Mouse (Mus musculus) adrenal gland, adult 2 months (tissue): Measurements from ENCODE around the gene Ppy. TPM values are rescaled to one million over a fixed set of nuclear protein-coding genes. Genes with fewer than 3 reads are reported as not detected.

ENCODE experiments used
- polyA plus RNA-seq: library from polyadenylated mRNA; depleted of rRNA; stranded (reverse); fragments of >200 nt; gene quantifications from 2 replicates; pipeline ENCODE4 v1.2.3, GENCODE M21; 2012; rRNA removed
- total RNA-seq, 2 experiments: library from RNA; stranded (reverse); gene quantifications; 2 replicates each; pipeline ENCODE4 v1.2.3; 2021

Gene Ppy
- total and polyA plus RNA-seq, 3 experiments: not detected

Other genes starting within 250 kb of the Ppy start
- 1 to 10 TPM; 1.4 to 5.3 TPM for gene Meox1, start 206.9 kb downstream of the Ppy start, total RNA-seq
- 0.57 and 1.2 TPM in 2 replicates for gene Meox1, start 206.9 kb downstream of the Ppy start, polyA plus RNA-seq
- not detected for gene Sost, start 134.3 kb downstream of the Ppy start, total RNA-seq
- gene Sost, start 134.3 kb downstream of the Ppy start, polyA plus RNA-seq: 0.39 and 0.41 TPM in 2 replicates
- not detected for gene Cfap97d1, start 117.0 kb downstream of the Ppy start, total RNA-seq
- not detected in 2 replicates for gene Cfap97d1, start 117.0 kb downstream of the Ppy start, polyA plus RNA-seq
- 100 to 1,000 TPM in 1 of 2 experiments, 10 to 100 TPM in 1; 89.8 to 151 TPM for gene Dusp3, start 114.3 kb downstream of the Ppy start, total RNA-seq
- gene Dusp3, start 114.3 kb downstream of the Ppy start, polyA plus RNA-seq: 189 and 210 TPM in 2 replicates
- 10 to 100 TPM in 1 of 2 experiments, 1 to 10 TPM in 1; 7.8 to 13.5 TPM for gene Mpp3, start 72.9 kb downstream of the Ppy start, total RNA-seq
- 12.1 and 16.9 TPM in 2 replicates for gene Mpp3, start 72.9 kb downstream of the Ppy start, polyA plus RNA-seq
- 10 to 100 TPM; 28.1 to 58.7 TPM for gene Cd300lg, start 59.8 kb downstream of the Ppy start, total RNA-seq
- 44.3 and 60.6 TPM in 2 replicates for gene Cd300lg, start 59.8 kb downstream of the Ppy start, polyA plus RNA-seq
- 10 to 100 TPM in 1 of 2 experiments, 1 to 10 TPM in 1; 9.8 to 12.3 TPM for gene Mpp2, start 12.8 kb downstream of the Ppy start, total RNA-seq
- 14.4 and 17.5 TPM in 2 replicates for gene Mpp2, start 12.8 kb downstream of the Ppy start, polyA plus RNA-seq
- gene Pyy, start 6.5 kb upstream of the Ppy start, total RNA-seq: not detected
- gene Pyy, start 6.5 kb upstream of the Ppy start, polyA plus RNA-seq: not detected in 2 replicates
- 1 to 10 TPM in 1 of 2 experiments, under 1 TPM in 1; 0.29 to 1.8 TPM for gene Nags, start 44.2 kb upstream of the Ppy start, total RNA-seq
- 0.34 and 1.1 TPM in 2 replicates for gene Nags, start 44.2 kb upstream of the Ppy start, polyA plus RNA-seq
- 10 to 100 TPM in 1 of 2 experiments, 1 to 10 TPM in 1; 7.9 to 16.5 TPM for gene Tmem101, start 55.1 kb upstream of the Ppy start, total RNA-seq
- 23.9 and 26.8 TPM in 2 replicates for gene Tmem101, start 55.1 kb upstream of the Ppy start, polyA plus RNA-seq
- gene Lsm12, start 84.0 kb upstream of the Ppy start, total RNA-seq: 100 to 1,000 TPM in 1 of 2 experiments, 10 to 100 TPM in 1; 82.6 to 108 TPM
- gene Lsm12, start 84.0 kb upstream of the Ppy start, polyA plus RNA-seq: 35.8 and 40.1 TPM in 2 replicates
- gene G6pc3, start 88.3 kb upstream of the Ppy start, total RNA-seq: 100 to 1,000 TPM; 140 to 149 TPM
- 254 and 297 TPM in 2 replicates for gene G6pc3, start 88.3 kb upstream of the Ppy start, polyA plus RNA-seq
- gene Hdac5, start 128.8 kb upstream of the Ppy start, total RNA-seq: 100 to 1,000 TPM in 1 of 2 experiments, 10 to 100 TPM in 1; 67.8 to 127 TPM
- gene Hdac5, start 128.8 kb upstream of the Ppy start, polyA plus RNA-seq: 99.3 and 131 TPM in 2 replicates
- gene BC030867, start 147.6 kb upstream of the Ppy start, total RNA-seq: under 1 TPM; 0.35 to 0.93 TPM
- gene BC030867, start 147.6 kb upstream of the Ppy start, polyA plus RNA-seq: 1.2 and 1.6 TPM in 2 replicates
- gene Asb16, start 167.4 kb upstream of the Ppy start, total RNA-seq: under 1 TPM; 0.12 to 0.45 TPM
- 0.75 and 0.95 TPM in 2 replicates for gene Asb16, start 167.4 kb upstream of the Ppy start, polyA plus RNA-seq
- 10 to 100 TPM; 57.2 to 59.4 TPM for gene Tmub2, start 183.6 kb upstream of the Ppy start, total RNA-seq
- 55.8 and 58.9 TPM in 2 replicates for gene Tmub2, start 183.6 kb upstream of the Ppy start, polyA plus RNA-seq
- gene Atxn7l3, start 195.3 kb upstream of the Ppy start, total RNA-seq: 10 to 100 TPM; 44.2 to 45.1 TPM
- 43.2 and 46.5 TPM in 2 replicates for gene Atxn7l3, start 195.3 kb upstream of the Ppy start, polyA plus RNA-seq
- 100 to 1,000 TPM in 1 of 2 experiments, 10 to 100 TPM in 1; 95.9 to 110 TPM for gene Ubtf, start 218.4 kb upstream of the Ppy start, total RNA-seq
- gene Ubtf, start 218.4 kb upstream of the Ppy start, polyA plus RNA-seq: 24.2 and 25.4 TPM in 2 replicates